Mouse (Mus musculus): ENCODE data around the gene Dtx3l.

Gene Dtx3l

DNA sequence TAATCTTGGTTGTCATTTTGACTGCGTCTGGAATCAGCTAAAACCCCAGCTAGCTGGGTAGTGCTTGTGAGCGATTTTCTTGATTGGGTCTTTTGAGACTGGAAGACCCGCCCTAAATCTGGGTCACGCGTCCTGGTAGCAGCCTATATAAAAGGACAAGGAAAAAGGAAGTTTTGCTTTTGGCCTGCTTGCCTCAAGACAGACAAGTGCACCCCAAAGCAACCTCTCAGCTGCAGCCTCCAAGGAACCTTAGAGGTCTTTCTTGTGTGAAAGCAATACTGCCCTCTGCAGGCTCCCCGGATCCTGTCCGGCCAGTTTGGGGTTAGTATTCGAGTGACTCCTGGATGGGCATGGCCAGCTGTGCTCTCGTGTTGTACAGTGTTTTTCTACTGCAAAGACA, 739 bp upstream of the Dtx3l start:
- TF ChIP-seq POU5F1 (IDR thresholded peaks at IDR 0.05; ENCODE audit: borderline replicate concordance, low read length): no peak
- TF ChIP-seq CTCF (conservative IDR thresholded peaks at IDR 0.05; ENCODE audit: low read length): peak; percentile 66
- no peak for TF ChIP-seq NANOG (IDR thresholded peaks at IDR 0.05; ENCODE audit: borderline replicate concordance, low read length)
- Histone ChIP-seq H3K36me3 (ENCODE audit: insufficient read depth, low read length) (peaks cover 3% of the 10 kb centered on the region), H3K27me3 (ENCODE audit: insufficient read depth, low read length) (peaks cover 5% of the 10 kb centered on the region; the same call in 1 of the 2 replicates), H3K4me3 (replicated peaks; ENCODE audit: low read length) (peak overlapping the region; percentile 86), H3K4me1 (replicated peaks; ENCODE audit: low read depth, low read length) (peaks cover 40% of the 10 kb centered on the region), H3K9me3 (ENCODE audit: low read length) (no peaks in the 10 kb centered on the region)

DNA sequence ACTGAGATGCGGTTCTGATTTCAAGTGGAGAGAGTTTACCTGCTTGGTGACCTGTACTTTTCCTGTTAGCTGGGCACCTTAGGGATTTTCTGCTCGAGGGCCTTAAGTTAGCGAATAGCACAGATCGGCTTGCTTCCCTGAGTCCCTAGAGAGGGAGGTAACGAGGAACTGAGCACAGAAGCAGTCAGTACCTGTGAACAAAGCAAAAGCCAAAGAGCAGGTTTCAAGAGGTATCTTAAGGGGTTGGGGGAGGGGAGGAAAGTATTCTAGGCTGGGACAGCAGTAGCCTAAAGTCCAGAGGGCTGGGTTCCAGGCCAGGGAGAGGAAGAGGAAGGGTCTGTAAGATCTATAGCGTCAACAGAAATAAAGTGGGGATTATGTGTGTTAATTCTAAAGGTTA, 310 bp upstream of the Dtx3l start:
- peaks cover 40% of the 10 kb centered on the region for H3K4me1 ChIP-seq (replicated peaks; ENCODE audit: low read depth, low read length)

DNA sequence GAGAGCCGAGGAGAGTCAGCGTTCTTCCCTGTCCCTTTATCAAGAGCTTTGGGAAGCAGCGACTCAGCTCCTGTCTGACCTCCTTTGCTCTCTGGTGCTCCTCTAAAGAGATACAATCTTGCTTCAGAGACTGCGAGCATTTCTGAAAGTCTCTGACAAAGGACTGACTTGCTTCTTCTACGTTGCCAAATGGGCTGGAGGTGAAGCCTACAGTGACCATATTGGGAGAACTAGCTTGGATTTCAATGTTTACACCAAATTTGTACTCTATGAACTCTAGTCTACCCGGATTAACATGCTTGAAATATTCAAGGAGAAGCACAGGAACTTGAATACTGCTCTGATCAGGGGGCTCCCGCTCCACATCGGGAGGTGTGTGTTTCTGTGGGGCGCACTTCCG, 5.8 kb downstream of the Dtx3l start:
- Histone ChIP-seq H3K36me3 (ENCODE audit: insufficient read depth, low read length) (peaks cover 36% of the 10 kb centered on the region), H3K4me1 (replicated peaks; ENCODE audit: low read depth, low read length) (peaks cover 27% of the 10 kb centered on the region), H3K4me3 (replicated peaks; ENCODE audit: low read length) (no peak overlapping the region), H3K27me3 (ENCODE audit: insufficient read depth, low read length) (peaks cover 12% of the 10 kb centered on the region), H3K9me3 (ENCODE audit: low read length) (no peaks in the 10 kb centered on the region)
- no peak for TF ChIP-seq NANOG (IDR thresholded peaks at IDR 0.05; ENCODE audit: borderline replicate concordance, low read length)
- TF ChIP-seq CTCF (conservative IDR thresholded peaks at IDR 0.05; ENCODE audit: low read length): no peak
- TF ChIP-seq POU5F1 (IDR thresholded peaks at IDR 0.05; ENCODE audit: borderline replicate concordance, low read length): no peak

More for the DNA sequence above, 310 bp upstream of the Dtx3l start:
- no peak for TF ChIP-seq CTCF (conservative IDR thresholded peaks at IDR 0.05; ENCODE audit: low read length)
- TF ChIP-seq NANOG (IDR thresholded peaks at IDR 0.05; ENCODE audit: borderline replicate concordance, low read length): no peak
- TF ChIP-seq POU5F1 (IDR thresholded peaks at IDR 0.05; ENCODE audit: borderline replicate concordance, low read length): no peak
- H3K9me3 ChIP-seq (ENCODE audit: low read length): no peaks in the 10 kb centered on the region
- peaks cover 5% of the 10 kb centered on the region; the same call in 1 of the 2 replicates for H3K27me3 ChIP-seq (ENCODE audit: insufficient read depth, low read length)
- peaks cover 3% of the 10 kb centered on the region for H3K36me3 ChIP-seq (ENCODE audit: insufficient read depth, low read length)
- H3K4me3 ChIP-seq (replicated peaks; ENCODE audit: low read length): peak overlapping the region; percentile 86

- TF ChIP-seq NANOG (IDR thresholded peaks at IDR 0.05; ENCODE audit: borderline replicate concordance, low read length): no peak
- TF ChIP-seq CTCF (conservative IDR thresholded peaks at IDR 0.05; ENCODE audit: low read length): no peak
- TF ChIP-seq POU5F1 (IDR thresholded peaks at IDR 0.05; ENCODE audit: borderline replicate concordance, low read length): no peak
- no peak overlapping the region for H3K4me3 ChIP-seq (replicated peaks; ENCODE audit: low read length)
- peaks cover 23% of the 10 kb centered on the region for H3K4me1 ChIP-seq (replicated peaks; ENCODE audit: low read depth, low read length)
- H3K27me3 ChIP-seq (ENCODE audit: insufficient read depth, low read length): peaks cover 12% of the 10 kb centered on the region
- H3K36me3 ChIP-seq (ENCODE audit: insufficient read depth, low read length): peaks cover 36% of the 10 kb centered on the region
- no peaks in the 10 kb centered on the region for H3K9me3 ChIP-seq (ENCODE audit: low read length)
Measured at GRCm38 (mm10) chr16:35932179-35933055, 6.5 kb downstream of the Dtx3l start.

- peaks cover 9% of the 10 kb centered on the region for H3K36me3 ChIP-seq (ENCODE audit: insufficient read depth, low read length)
- H3K4me3 ChIP-seq (replicated peaks; ENCODE audit: low read length): no peak overlapping the region
- no peaks in the 10 kb centered on the region; the same call in 1 of the 2 replicates for H3K27me3 ChIP-seq (ENCODE audit: insufficient read depth, low read length)
Measured at GRCm38 (mm10) chr16:35924341-35924740, 14.6 kb downstream of the Dtx3l start.

GRCm38 (mm10) chr16:35923546-35924198, 15.3 kb downstream of the Dtx3l start:
- peaks cover 8% of the 10 kb centered on the region for H3K4me1 ChIP-seq (replicated peaks; ENCODE audit: low read depth, low read length)
- no peak for TF ChIP-seq CTCF (conservative IDR thresholded peaks at IDR 0.05; ENCODE audit: low read length)
- no peak for TF ChIP-seq POU5F1 (IDR thresholded peaks at IDR 0.05; ENCODE audit: borderline replicate concordance, low read length)
- no peak for TF ChIP-seq NANOG (IDR thresholded peaks at IDR 0.05; ENCODE audit: borderline replicate concordance, low read length)
- H3K9me3 ChIP-seq (ENCODE audit: low read length): no peaks in the 10 kb centered on the region
- H3K36me3 ChIP-seq (ENCODE audit: insufficient read depth, low read length): peaks cover 4% of the 10 kb centered on the region
- no peak overlapping the region for H3K4me3 ChIP-seq (replicated peaks; ENCODE audit: low read length)
- no peaks in the 10 kb centered on the region; the same call in 1 of the 2 replicates for H3K27me3 ChIP-seq (ENCODE audit: insufficient read depth, low read length)

More at GRCm38 (mm10) chr16:35924341-35924740, 14.6 kb downstream of the Dtx3l start:
- Histone ChIP-seq H3K9me3 (ENCODE audit: low read length) (no peaks in the 10 kb centered on the region), H3K4me1 (replicated peaks; ENCODE audit: low read depth, low read length) (peaks cover 1% of the 10 kb centered on the region; the same call in 1 of the 2 replicates)
- TF ChIP-seq NANOG (IDR thresholded peaks at IDR 0.05; ENCODE audit: borderline replicate concordance, low read length) (no peak), POU5F1 (IDR thresholded peaks at IDR 0.05; ENCODE audit: borderline replicate concordance, low read length) (no peak), CTCF (conservative IDR thresholded peaks at IDR 0.05; ENCODE audit: low read length) (no peak)

DNA sequence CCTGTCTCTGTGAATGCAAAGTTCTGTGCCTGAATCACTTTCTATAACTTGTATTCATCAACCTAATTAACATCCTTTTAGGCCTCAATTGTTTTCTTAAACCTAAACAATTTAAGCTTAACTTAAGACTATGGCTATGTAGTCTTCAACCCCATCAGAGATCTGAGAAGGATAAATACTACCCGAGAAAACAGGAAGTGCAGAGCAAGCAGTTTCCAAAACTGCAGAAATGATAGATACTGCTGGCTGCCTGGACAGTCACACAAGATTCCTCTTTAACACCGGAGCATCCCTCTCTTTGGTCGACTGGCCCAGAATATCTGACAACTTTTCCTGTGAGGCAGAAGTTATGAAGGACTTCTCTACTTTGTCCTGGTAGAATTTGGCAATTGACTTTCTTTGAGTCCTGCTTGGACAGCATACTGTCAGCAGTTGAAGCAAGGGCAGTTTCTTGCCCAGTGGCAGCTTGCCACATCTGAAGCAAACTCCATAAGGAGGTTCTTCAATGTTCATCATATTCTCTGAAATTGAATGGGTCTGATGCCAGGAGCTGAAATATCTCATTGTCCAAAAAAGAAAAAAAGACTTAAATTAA, 16.6 kb downstream of the Dtx3l start:
- no peak overlapping the region for H3K4me3 ChIP-seq (replicated peaks; ENCODE audit: low read length)
- no peaks in the 10 kb centered on the region for H3K36me3 ChIP-seq (ENCODE audit: insufficient read depth, low read length)
- peaks cover 13% of the 10 kb centered on the region for H3K4me1 ChIP-seq (replicated peaks; ENCODE audit: low read depth, low read length)
- H3K27me3 ChIP-seq (ENCODE audit: insufficient read depth, low read length): no peaks in the 10 kb centered on the region; the same call in 1 of the 2 replicates
- TF ChIP-seq CTCF (conservative IDR thresholded peaks at IDR 0.05; ENCODE audit: low read length): no peak
- no peak for TF ChIP-seq NANOG (IDR thresholded peaks at IDR 0.05; ENCODE audit: borderline replicate concordance, low read length)
- no peak for TF ChIP-seq POU5F1 (IDR thresholded peaks at IDR 0.05; ENCODE audit: borderline replicate concordance, low read length)
- no peaks in the 10 kb centered on the region for H3K9me3 ChIP-seq (ENCODE audit: low read length)
